Mouse (Mus musculus) thymus, postnatal 36 days (tissue): Measurements from ENCODE around the gene Plin1.
A peak's percentile ranks its signal among the peaks of the same experiment; 100 is the strongest.

Source experiments
- DNase-seq, 2 experiments: peaks; one replicate each; pipeline ENCODE4 v3.0.0; 2022; ENCODE audit warnings: mixed read lengths in 2 of 2

Plin1 gene

DNA sequence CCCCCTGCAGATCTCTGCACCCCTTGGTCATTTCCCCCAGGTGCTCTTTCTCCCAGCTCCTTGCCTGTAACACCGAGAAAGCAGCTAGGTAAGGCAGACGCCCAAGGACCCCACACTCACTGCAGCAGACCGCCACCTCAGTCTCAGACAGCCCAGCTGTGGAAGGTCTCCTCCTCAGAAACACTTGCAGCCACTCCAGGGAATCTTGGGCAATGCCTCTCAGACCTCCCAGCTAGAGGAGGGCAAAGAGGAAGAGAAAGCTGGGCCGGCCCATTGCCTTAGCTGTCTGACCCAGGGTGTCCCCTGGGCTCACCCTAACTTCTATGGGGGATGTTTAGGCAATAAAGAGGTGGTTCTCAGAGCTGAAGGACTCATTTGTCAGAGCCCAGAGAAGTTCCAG lies at the start of gene Plin1:
Gene Plin1, minus strand, starts transcription at position 282 of the 400 bp plus-strand sequence.
- DNase-seq = no peak

DNA sequence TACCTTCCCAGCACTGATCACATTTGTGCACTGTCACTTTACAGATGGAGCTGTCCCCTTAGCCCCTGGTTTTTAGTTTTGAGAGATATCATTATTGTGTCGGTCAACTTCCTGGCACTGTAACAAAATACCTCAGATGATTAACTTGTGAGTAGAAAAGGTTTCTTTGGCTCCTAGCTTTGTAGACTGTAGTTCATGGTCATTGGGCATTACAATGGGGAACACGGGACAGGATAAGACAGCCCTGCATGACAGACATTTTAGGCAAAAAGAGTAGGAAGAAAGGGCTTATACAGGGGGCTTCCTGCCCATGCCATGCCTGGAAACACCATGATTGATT lies 49.8 kb upstream of the Plin1 start:
- DNase-seq = no peak

DNA sequence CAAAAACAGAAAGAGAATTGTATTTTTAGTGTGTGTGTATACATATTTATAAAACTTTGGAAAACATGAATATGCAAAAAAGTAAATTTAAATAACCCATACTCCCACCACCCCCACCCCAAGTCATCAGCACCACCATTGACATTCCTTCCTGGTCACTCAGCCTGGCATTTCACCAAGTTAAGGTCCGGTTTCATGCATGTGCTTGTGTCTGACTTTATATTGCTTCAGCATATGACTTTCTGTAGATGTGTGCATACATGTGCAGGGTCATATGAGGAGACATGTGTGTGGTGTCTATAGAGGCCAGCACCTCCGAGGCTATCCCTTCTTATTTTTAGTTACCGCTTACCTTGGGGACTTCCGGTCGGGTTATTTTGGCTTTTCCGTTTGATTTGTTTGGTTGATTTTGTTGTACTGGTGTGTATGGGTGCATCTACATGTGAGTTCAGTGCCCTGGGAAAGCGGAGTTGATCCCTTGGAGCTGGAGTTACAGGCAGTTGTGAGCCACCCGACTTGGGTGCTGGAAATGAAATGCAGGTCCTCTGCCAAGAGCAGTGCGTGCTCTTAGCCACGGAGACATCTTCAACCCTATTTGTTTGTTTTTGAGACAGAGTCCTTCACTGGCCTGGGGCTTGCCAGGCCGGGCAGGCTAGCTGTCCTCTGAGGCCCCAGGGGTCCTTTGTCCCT lies 49.3 kb upstream of the Plin1 start:
- no peak for DNase-seq

DNA sequence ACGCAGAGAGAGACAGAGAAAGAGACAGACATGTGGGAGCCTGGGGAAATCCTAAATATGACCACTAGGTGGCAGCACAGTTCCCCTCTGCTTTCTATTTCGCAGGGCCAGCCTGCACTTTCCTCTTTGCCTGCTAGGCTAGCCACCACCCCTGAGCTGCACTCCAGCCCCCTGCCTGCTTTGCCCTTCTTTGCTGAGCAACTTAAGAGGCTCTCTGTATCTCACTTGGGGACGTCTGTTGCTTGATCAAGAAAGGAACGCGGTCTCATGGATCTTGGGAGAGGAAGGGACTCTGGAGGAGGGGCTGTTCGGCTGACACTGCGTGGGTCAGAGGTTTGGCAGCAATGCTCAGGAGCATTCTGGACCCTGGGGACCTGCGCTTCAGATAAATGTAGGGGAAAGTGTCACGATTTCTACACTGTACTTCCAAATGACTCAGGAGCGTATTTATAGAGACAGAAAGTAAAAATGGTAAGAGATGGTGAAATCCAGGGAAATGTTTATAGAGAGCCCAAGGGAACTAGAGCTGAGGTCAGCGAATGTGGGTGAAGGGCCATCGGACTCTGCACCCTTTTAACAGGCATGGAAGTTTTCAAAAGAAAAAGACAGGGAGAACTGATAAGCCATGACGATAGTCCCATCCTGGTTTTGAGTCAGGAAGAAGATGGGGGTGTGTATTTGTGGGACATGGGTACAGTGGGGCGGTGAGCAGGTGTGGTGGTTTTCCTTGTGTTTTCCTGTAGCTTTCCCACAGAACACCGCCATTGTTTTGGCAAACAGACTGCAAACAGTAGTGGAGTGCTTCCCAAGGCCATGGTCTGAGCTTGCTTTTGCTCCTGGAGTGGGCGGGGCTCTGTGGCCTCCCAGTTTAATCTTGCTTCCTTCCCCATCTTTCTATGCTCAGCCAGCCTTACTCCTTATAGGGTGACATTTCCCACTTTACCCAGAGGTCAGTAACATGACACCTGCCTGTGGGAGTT lies 48.2 kb upstream of the Plin1 start:
- peak; percentile 45 to 52 for DNase-seq

DNA sequence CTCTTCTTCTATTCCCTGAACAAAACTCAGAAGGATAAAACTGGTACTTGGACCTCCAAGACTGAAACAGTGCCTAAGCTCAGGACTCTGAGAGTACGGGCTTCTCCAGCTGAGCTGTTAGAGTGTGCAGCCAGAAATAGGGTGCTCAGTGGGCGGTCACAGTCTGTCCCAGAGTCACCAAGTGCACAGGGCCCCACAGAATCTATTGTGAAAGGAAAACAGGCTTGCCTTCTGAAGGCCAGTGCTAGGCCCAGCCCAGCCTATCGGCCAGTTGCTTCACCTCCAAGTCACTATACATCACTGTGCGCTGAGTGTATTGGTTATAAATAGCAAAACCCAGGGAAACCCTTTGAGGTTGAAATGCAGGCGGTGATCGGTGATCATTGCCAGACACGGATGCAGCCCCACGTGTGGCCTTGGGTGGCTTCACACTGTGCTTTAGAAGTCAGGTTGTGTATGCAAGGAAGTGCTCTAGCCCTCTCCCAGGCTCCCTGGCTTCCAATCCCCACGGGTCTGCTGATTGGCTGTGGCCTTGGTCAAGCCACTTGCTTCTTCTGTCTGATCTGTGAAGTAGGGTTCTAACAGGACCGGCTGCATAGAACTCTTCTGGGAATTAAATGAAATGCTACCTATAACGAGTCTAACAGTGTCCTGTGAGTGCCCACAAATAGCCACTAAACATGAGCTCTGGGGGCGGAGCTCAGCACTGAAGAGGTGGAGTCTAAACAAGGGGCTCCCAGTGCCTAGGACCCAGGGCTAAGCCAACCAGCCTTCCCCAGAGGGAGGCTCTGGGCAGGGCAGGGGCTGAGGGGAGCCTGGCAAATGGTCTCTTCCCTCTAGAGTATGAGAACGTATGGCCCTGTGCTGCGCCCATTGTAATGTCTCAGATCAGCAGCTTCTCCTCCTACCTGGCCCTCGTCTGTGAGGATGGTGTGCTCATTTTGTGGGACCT lies 39.1 kb upstream of the Plin1 start:
- DNase-seq = no peak

DNA sequence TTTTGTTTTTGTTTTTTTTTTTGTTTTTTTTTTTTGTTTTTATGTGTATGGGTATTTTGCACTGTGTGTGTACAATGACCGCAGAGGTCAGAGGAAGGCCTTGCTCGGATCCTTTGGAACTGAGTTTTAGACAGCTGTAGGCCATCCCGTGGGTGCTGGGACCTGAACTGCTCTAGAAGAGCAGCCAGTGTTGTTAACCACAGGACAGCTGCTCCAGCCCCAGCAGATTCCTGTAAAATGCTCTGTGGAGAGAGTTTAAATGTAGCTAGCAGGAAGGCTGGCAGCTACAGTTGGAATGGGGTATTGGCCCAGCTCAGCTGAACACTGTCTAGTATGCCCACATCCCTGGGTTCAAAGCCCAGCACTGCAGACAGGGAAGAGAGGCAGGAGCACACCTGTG lies 37.0 kb upstream of the Plin1 start:
- DNase-seq = no peak

DNA sequence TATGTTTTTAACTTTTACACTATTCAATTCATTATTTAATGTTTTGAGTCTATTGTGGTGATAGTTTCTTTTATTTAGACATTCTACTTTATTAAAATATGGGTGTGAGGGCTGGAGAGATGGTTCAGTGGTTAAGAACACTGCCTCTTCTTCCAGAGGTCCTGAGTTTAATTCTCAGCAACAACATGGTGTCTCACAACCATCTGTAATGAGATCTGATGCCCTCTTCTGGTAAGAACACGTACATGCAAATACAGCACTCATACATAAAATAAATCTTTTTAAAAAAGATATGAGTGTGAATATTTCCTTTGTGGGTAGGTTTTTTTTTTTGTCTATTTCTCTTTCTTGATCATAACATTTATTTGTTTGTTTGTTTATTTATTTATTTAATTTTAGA lies 33.3 kb upstream of the Plin1 start:
- no peak for DNase-seq

DNA sequence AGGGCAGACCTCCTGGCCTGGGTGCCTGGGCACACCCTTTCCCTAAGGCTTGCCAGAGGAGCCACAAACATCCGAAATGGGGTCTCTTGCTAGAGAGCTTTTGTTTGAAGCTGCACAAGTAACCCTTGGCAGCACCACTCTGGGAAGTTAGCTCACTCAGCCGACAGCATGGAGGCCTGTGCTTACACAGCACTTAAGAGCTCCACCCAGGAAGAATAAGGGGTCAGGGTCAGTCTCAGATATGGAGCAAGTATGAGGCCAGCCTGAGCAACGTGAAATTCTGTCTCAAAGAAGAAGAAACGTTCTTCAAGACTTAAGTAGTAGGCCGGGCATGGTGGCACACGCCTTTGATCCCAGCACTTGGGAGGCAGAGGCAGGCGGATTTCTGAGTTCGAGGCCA lies 29.4 kb upstream of the Plin1 start:
- DNase-seq = no peak

DNA sequence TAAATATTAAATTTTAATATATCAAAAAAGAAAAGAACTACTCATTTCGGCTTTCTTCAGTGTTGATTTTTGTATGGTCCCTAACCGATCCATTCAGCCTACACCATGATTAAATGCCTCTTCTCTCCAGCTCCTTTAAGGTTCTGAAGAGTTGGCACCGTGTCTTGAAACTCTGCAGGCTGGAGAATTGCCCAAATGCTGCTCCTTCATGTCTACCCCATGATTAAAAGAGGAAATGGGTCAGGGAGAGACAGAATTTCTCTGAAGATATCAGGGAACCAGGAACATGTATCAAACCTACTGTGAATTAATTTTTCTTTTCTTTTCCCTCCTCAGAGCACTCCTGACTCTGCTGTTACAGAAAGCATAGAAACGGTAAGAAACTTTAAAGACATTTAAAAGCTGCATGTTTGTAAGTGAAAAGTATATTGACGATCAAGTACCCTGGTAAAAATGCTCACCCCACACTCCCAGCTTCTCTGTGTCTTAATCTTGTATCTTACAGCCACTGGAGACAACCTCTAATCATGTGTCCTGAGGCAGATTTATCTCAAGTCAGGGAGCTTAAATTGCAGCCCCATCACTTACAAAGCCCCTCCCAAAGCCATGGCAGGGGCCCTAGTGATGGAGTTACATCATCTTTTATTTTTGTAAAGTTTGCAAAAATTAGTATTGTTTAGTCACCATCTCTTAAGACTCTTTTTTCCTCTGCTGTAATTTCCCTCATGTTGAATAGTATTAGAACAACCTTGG lies 28.6 kb upstream of the Plin1 start:
- DNase-seq = no peak

DNA sequence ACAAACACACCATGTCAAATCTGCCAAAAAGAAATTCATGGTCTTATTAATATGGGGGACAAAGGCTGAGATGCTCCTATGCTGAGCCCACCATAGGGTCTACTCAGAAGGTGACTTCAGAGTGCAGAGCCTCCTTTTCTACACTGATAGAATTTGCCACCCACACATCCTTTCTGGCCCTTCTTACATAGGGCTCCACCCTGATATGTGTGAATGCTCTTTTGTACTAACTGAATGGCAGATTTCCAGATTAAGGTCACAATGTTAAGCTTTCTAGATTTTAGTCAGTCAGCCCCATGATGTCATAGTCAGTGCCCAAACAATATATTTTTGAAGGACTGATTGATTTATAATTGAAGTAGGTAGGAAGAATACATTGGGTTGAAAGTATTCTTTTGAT lies 27.1 kb upstream of the Plin1 start:
- no peak for DNase-seq

DNA sequence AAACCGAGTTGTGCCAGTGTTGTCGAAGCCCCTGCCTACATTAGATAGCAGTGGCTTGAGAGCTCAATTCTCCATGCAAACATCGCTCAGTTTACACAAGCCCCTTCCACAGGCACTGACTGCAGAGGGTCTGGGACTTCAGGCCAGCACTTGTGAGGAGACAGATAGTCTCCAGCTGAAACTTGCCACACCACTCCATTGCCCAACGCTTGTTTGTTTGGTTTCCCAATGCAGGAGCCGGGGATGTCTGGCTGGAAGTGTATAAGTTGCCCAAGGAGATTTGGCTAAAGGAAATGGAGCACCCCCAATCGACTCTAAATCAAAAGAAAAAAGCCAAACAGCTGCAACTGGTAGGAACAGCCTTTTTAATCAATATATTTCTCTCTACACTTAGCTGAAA lies 25.5 kb upstream of the Plin1 start:
- DNase-seq = no peak

DNA sequence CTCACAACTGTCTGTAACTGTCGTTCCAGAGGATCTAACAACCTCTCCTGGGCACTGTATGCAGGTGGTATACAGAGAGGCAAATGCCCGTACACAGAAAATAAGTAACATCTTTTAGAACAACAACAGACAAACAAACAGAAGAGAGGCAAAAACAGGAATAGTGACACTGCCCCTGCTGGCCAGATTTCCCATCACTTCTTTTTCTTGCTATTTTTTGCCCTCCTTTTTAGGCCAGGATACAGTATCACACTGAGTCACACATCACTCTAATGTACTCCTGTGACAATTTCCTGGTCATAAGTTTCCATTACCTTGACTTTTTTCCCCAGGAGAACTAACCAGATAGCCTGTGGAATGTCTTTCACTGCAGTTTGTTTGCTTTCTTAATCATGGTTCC lies 23.6 kb upstream of the Plin1 start:
- DNase-seq = no peak

DNA sequence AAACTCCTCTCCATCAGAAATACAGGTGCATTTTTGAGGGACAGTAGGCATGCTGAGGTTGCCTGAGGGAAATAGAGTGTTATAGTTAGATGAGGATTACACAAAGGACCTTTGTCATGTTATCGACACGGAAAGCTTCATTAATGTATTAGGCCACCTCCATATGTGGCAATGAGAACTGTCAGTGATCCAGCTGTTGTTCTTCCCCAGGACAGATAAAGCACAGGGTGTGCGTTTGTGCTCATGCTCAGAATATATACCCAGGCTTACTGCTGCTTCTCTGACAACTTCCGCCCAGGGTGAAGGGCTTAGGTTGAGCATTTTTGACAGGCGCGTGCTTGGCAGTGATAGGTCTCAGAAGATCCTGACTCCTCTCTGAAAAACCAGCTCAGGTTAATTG lies 16.8 kb upstream of the Plin1 start:
- no peak for DNase-seq

DNA sequence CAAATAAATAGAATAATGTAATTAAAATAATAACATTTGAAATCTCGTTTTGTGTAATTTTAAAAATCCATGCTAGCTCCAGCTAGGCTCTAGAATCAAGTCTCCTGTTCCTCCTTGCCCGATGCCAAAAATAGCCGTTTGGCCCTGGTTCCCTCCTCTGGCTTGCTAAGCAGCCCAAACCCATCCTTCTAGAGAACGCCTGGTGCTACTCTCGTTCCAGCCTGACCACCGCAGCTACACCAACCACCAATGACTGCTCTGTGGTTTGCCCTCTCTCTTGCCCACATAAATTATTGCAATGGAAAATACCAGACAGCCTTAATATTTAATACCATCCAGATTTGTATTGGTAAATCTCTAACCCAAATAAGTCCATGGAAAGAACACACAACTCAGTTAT lies 15.0 kb upstream of the Plin1 start:
- DNase-seq = no peak

DNA sequence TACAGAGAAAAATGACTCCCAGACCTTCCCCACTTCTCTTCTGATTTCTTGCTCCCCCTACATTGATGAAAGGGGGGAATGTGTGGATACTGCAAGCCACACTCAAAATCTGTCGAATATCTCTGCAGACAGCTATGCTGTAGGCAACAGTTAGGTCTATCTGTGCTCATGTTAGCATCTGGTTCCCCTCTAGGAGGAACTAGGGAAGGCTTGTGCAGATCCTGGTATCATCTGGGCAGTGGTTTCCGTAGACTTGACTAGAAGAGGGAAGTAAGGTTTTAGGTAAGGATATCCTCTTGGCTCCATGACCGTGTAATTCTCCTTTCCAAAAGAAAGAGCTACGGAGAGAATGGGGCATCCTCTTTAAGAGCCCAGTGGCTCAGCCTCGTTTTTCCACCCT lies 11.9 kb upstream of the Plin1 start:
- DNase-seq = no peak

DNA sequence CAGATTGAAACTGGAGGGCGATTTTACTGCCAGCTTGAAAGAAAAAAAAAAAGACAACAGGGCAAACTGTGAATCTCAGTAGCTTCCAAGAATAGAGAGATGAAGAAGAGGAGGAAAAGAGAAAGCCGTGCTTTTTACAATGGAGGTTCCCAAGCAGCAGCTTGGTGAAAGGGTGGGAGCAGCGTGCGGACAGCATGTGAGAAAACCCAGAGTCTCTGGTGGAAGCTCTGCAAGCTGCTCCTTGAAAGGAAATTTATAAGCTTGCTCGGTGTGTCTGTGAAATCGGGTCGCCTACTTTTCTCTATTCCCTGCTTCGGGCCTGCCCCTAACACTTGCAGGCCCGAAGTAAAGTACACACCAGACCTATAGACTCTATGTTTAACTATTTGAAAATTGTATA lies 11.3 kb upstream of the Plin1 start:
- DNase-seq = no peak

DNA sequence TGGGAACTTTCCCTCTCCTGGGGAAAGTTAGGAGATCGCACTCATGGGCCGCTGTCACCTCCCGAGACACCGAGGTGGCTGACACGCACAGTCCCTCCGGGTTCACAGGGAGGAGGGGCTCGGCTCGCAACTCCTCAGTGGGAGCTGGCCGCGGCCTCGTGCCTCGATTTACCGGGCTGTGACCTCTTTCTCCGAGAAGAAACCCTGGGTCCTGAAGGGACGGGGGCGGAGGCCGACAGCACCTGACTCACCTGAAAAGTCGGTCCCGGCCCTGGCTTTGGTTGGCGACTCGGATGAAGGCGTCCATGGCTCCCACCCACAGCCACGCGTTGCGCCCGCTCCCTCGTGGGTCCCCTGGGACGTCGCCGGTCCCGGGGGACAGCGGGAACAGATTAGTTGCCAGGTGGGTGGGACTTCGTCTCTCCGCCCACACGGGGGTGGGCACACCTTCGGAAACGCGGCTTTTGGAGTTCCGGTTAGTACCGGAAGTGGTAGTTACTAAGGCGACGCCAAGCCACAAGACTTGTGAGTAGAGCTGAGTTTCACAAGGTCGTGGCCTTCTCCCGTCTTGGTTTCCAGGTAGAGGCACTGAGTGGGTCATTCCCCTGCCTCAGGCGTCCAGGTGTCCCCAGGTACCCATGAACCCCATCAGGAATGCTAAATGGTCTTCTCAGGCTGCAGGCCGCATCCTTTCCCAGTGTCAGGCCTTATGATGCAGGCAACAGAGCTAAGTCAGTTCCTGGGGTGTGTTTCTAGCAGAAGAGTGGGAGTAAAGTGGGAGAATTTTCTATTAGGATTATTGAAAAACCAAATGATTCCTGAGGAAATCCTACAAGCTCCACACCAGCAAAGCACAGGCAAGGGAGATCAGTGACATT lies 10.2 kb upstream of the Plin1 start, which contains the start of the genes Pex11a and Wdr93:
Gene Pex11a, minus strand, starts transcription at position 473 of the 878 bp plus-strand sequence.
Gene Wdr93, plus strand, starts transcription at position 505 of the 878 bp plus-strand sequence.
- DNase-seq = peak; percentile 80 to 84

DNA sequence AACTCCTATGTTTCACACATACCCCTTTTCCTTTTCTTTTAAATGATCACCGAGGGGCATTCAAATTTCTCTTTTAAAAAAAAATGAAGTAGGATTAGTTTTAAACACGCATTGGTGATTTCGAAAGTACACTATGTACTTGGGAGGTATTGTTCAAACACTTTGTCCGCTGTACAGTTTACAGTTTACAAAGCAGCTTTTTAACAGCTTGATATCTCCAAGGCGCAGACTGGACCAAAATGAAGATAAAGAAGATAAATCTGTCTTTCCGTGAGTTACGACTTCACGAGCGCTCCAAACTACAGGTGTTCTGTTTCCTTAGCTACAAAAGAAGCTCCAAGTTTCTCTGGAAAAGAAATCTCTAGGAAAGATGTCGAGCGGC lies 9.6 kb upstream of the Plin1 start:
- DNase-seq = no peak

DNA sequence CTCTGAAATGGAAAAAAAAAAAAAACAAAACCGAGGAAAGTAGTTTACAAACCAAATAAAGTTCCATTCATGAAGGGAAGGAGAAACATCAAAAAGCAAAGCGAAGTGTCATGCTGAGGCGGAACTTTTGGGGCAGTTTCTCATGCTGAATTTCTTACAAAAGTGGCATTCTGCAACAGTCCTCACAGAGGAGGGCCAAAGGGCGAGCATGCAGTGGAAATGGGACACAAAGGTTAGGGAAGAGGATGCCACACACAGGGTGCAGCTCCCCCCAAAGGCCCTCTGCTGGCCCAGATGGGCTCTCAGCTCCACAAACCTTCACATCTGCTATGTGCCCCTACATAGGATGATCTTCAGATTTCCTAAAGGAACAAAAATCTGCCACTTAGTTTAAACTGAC lies 7.6 kb upstream of the Plin1 start:
- DNase-seq = no peak

DNA sequence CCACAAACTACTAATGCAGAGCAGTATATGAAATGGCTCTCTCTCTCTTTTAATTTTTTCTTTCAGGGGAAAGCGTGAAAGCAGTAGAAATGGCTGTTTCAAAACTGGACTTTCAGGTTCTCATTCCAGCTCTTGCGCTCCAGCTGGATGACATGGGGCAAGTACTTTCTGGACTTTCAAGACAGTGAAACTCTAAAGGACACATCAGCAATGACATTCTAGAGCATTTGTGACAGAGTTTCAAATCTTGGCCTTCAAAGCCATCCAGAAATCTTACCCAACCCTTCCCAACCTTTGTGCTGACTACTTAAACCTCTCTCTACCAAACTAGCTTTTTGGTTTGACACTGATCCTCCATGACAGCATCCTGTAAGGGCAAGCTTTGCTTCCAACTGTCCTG lies 6.2 kb upstream of the Plin1 start:
- DNase-seq = no peak

DNA sequence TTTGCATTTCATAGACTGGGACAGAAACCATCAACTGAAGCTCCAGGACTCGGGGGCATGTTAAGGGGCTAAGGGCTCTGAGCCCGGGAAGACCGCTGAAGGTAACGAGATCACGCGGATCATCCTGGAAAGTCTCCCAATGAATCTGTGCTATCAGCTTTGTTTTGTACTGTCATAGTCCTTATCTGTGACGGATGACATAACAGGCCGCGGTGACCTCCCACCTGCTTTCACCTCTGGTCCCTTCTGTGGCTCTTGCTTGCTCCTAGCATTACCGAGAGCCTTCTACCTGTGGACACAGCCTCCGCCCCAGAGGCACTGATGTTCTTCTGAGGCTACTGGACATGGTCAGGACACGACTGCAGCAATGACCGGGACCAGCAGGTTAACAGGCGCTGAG lies 3.8 kb upstream of the Plin1 start:
- DNase-seq = no peak
